Mouse (Mus musculus): ENCODE measurements around the gene Jkamp. TPM values are rescaled to one million over a fixed set of nuclear protein-coding genes. Genes with fewer than 3 reads are reported as not detected.

The Jkamp gene
- polyA plus RNA-seq, 1 experiment from 2014 or later = 22.8 TPM

GRCm38 (mm10) chr12:72115686-72116345, 30.4 kb downstream of the Jkamp start:
- WGBS (ENCODE audit: missing documents) = 85% methylated on average over 17 of the region's 23 CpGs
- Histone ChIP-seq H3K4me3 (ENCODE audit: inconsistent target) (no peak overlapping the region), H3K27ac (no peak overlapping the region), H3K79me2 (ENCODE audit: inconsistent target) (no peaks in the 10 kb centered on the region), H3K36me3 (ENCODE audit: inconsistent target) (no peaks in the 10 kb centered on the region)

GRCm38 (mm10) chr12:72129203-72129602, 43.8 kb downstream of the Jkamp start:
- Histone ChIP-seq H3K27ac (no peak overlapping the region), H3K4me3 (ENCODE audit: inconsistent target) (no peak overlapping the region), H3K36me3 (ENCODE audit: inconsistent target) (no peaks in the 10 kb centered on the region), H3K79me2 (ENCODE audit: inconsistent target) (no peaks in the 10 kb centered on the region)
- WGBS (ENCODE audit: missing documents) = 71% methylated on average over 10 of the region's 10 CpGs

- Histone ChIP-seq H3K27ac (no peak overlapping the region), H3K4me3 (ENCODE audit: inconsistent target) (no peak overlapping the region), H3K79me2 (ENCODE audit: inconsistent target) (no peaks in the 10 kb centered on the region), H3K36me3 (ENCODE audit: inconsistent target) (no peaks in the 10 kb centered on the region)
- WGBS (ENCODE audit: missing documents) = 91% methylated on average over 4 of the region's 4 CpGs
Measured at GRCm38 (mm10) chr12:72150786-72151185, 65.4 kb downstream of the Jkamp start.

Other genes with a start within 250 kb of the Jkamp start
- gene Gpr135, start 14.5 kb upstream of the Jkamp start, polyA plus RNA-seq (2018) = not detected in 3 replicates
- gene L3hypdh, start 150 bp upstream of the Jkamp start, polyA plus RNA-seq (2018) = 0.11 to 0.27 TPM (median 0.19 TPM) in 3 replicates
- not detected in 3 replicates for gene Ccdc175, start 99.4 kb downstream of the Jkamp start, polyA plus RNA-seq (2018)

All from macrophage (primary cell).